Mouse (Mus musculus): ENCODE data around the gene Emilin2. TPM values are rescaled to one million over a fixed set of nuclear protein-coding genes. Genes with fewer than 3 reads are reported as not detected.

The Emilin2 gene
- polyA plus RNA-seq, 1 experiment from 2014 or later = 24.9 TPM

DNA sequence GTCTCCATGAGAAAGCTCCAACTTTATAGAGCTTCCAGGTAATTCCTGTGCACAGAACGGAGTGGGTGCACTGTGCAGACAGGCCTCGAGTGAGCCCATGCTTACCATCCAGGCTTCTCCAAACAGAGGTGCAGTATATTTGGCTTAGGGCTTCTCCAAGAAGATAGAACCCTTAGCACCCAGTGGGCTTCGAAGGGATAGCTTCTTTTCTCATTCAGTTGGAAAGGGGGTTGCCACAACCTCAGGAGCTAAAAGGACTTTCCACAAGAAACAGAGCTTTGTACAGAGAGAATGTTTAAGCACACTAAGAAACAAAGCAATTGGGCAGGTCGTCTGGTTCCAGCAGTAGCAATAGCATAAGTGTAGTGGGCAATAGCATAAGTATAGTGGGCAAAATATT lies 2.5 kb upstream of the Emilin2 start:
- peaks cover 28% of the 10 kb centered on the region for H3K4me1 ChIP-seq (replicated peaks)
- no peak overlapping the region for H3K9ac ChIP-seq
- peaks cover 12% of the 10 kb centered on the region; the same call in 1 of the 2 replicates for H3K27me3 ChIP-seq
- no peak overlapping the region for H3K27ac ChIP-seq
- no peak overlapping the region for H3K4me3 ChIP-seq (replicated peaks)
- no peak overlapping the region for H3K4me2 ChIP-seq
- H3K36me3 ChIP-seq = no peaks in the 10 kb centered on the region
- H3K9me3 ChIP-seq (replicated peaks) = no peaks in the 10 kb centered on the region
- 66% methylated on average over 4 of the region's 4 CpGs for WGBS (ENCODE audit: insufficient replicate concordance)
- DNase-seq (no peak), ATAC-seq (ENCODE audit: low read depth) (no peak)

DNA sequence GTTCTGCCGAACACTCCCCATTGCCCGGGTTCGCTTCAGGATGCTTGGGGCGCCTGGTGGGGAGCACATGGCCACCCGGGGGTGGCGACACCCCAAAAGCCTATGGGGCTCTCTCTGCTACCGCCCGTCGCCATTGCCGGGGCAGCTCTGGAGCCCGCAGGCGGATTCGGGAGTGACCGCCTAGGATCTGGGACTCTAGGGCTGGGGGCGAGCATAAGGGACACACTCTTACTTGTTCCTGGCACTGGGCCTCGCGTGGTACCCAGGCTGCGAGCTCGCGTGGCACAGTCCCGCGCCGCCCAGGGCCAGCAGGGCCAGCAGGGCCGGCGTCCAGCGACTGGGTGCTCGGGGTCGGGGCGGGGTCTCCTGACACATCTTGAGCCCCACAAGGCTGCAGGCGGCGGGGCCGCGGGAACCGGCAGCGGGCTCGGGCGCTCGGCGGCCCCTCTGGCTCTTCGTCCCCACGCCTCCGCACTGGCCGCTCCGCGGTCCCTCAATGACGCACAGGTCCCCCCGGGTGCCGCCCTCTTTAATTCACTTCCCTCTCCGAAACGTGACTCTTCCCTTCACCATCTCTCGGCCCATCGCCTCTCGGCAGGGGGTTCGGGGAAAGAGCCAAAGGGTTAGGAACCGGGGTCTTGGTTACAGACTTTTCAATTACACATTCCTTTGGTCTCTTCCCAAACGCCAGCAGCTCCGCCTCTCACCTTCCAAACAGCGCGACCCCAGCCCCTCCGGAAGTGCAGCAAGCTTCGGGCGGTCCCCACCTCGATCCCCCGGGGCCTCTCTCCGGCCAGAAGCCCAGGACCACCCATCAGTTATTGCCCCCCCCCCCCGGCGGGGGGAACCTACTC lies 1.1 kb downstream of the Emilin2 start:
- H3K4me1 ChIP-seq (replicated peaks) = peaks cover 47% of the 10 kb centered on the region
- H3K9me3 ChIP-seq (replicated peaks) = no peaks in the 10 kb centered on the region
- H3K4me3 ChIP-seq (replicated peaks) = peak overlapping the region; percentile 77
- peak overlapping the region; percentile 87 for H3K9ac ChIP-seq
- no peaks in the 10 kb centered on the region for H3K36me3 ChIP-seq
- H3K4me2 ChIP-seq = peak overlapping the region; percentile 95
- under 1% methylated on average over 64 of the region's 67 CpGs for WGBS (ENCODE audit: insufficient replicate concordance)
- DNase-seq (peak; percentile 20), ATAC-seq (ENCODE audit: low read depth) (peak; percentile 68)
- H3K27me3 ChIP-seq = peaks cover 16% of the 10 kb centered on the region; the same call in 1 of the 2 replicates
- peak overlapping the region; percentile 78 for H3K27ac ChIP-seq

DNA sequence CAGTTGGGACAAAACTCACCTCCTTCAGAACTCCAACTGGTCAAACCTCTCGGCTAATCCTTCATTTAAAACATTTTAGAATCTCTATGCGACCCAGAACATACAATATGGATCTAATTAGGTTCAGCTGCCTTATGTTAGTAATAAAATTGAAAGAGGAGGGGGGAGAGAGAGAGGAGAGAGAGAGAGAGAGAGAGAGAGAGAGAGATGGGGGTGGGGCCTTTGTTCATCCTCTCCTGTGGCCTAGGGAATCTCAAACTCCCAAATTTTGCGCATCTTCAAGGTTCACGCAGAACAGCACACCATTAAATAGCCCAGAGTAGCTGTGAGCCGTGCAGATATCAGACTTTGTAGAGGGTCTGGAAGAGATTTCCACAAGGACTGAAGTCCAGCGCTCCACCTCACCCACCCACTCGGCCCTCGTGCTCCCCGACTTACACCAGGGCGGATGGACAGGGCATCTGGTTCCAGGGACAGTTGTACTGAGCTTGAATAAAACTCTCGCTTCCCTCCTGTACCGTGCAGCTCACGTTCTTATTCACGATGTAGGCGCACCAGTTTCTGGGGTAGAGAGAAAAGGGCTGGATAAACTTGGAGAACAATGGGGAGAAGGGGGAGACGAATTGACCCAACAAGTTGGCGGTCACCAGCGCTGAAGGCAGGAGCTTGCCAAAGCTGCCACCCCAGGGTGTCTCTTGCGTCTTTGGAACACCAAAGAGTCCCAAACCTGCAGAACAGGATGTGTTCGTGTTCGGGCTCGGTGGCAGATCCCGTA lies 1.9 kb downstream of the Emilin2 start:
- Histone ChIP-seq H3K4me1 (replicated peaks) (peaks cover 47% of the 10 kb centered on the region), H3K9ac (peak overlapping the region; percentile 87), H3K27ac (peak overlapping the region; percentile 47), H3K9me3 (replicated peaks) (no peaks in the 10 kb centered on the region), H3K27me3 (peaks cover 16% of the 10 kb centered on the region; the same call in 1 of the 2 replicates), H3K4me2 (peak overlapping the region; percentile 95), H3K36me3 (no peaks in the 10 kb centered on the region), H3K4me3 (replicated peaks) (peak overlapping the region; percentile 77)
- 12% methylated on average over 23 of the region's 23 CpGs for WGBS (ENCODE audit: insufficient replicate concordance)
- no peak for DNase-seq
- peak; percentile 30 for ATAC-seq (ENCODE audit: low read depth)

DNA sequence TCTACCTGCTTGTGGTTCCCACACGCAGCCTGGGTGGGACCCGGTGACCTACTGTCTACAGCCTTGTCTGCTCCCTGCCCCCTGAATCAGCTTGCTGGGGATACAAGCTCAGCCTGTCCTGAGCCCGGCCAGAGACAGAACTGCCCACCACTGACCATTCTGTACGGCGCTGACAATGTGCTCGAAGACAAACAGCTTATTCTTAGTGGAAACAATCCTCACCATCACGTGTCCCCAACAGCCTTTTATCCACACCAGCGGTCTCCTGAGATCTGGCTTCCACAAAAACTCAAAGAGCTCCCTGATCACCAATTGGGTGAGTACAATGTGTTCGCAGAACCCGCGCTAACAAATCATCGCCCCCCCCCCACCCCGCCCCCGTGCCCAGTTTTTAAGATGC lies 2.6 kb downstream of the Emilin2 start:
- WGBS (ENCODE audit: insufficient replicate concordance) = 60% methylated on average over 14 of the region's 14 CpGs
- H3K9me3 ChIP-seq (replicated peaks) = no peaks in the 10 kb centered on the region
- no peak overlapping the region; the same call in 1 of the 2 replicates for H3K27ac ChIP-seq
- H3K4me2 ChIP-seq = peak overlapping the region; percentile 95
- H3K27me3 ChIP-seq = peaks cover 16% of the 10 kb centered on the region; the same call in 1 of the 2 replicates
- no peaks in the 10 kb centered on the region for H3K36me3 ChIP-seq
- H3K4me1 ChIP-seq (replicated peaks) = peaks cover 47% of the 10 kb centered on the region
- peak overlapping the region; percentile 77; the same call in 1 of the 2 replicates for H3K4me3 ChIP-seq (replicated peaks)
- DNase-seq (no peak), ATAC-seq (ENCODE audit: low read depth) (no peak)
- 0 out of 2 replicates have a peak overlapping the region, but pooled peaks have one; percentile 42 for H3K9ac ChIP-seq

DNA sequence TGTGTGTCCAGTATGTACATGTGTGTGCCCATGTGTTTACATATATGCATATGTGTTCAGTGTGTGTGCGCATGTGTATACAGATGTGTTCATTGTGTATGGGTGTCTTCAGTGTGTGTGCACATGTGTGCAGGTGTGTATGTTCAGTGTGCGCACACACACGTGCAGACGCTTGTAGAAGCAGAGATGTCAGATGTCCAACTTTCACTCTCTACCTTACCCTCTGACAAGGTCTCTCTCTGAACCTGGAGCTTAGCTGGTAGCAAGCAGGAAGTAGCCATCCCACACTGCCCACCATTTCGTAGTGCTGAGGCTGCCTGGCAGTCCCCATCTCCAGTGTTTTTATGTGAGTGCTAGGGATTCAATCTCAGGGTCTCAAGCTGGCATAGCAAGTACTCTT lies 3.5 kb downstream of the Emilin2 start:
- no peaks in the 10 kb centered on the region for H3K36me3 ChIP-seq
- H3K9me3 ChIP-seq (replicated peaks) = no peaks in the 10 kb centered on the region
- ATAC-seq (ENCODE audit: low read depth) (no peak), DNase-seq (no peak)
- H3K4me3 ChIP-seq (replicated peaks) = no peak overlapping the region
- no peak overlapping the region for H3K4me2 ChIP-seq
- no peak overlapping the region; the same call in 1 of the 2 replicates for H3K27ac ChIP-seq
- 79% methylated on average over 5 of the region's 5 CpGs for WGBS (ENCODE audit: insufficient replicate concordance)
- H3K9ac ChIP-seq = no peak overlapping the region
- H3K27me3 ChIP-seq = peaks cover 16% of the 10 kb centered on the region; the same call in 1 of the 2 replicates
- peaks cover 47% of the 10 kb centered on the region for H3K4me1 ChIP-seq (replicated peaks)

DNA sequence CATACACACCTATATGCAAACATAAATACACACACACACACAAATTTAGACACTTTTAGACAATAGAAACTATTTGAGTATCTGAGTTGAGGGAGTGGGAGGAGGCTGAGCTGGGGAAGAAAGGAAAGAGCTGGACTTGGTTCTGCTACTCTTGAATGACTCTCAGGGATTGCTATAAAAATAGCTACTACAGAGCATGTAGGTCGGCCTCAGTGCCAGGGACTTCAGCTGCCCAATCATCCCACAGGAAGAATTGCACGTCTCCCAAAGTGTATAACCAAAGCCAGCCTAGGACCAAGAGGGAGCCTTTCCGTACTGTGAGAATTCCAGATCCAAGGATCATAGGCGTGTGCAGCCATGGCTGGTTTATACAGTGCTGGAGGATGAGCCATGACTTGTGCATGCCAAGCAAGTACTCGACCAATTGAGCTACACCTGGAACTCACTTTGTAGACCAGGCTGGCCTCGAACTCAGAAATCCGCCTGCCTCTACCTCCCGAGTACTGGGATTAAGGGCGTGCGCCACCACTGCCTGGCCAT lies 4.5 kb downstream of the Emilin2 start:
- ATAC-seq (ENCODE audit: low read depth) (no peak), DNase-seq (no peak)
- H3K4me1 ChIP-seq (replicated peaks) = peaks cover 47% of the 10 kb centered on the region
- no peak overlapping the region for H3K9ac ChIP-seq
- no peak overlapping the region for H3K4me3 ChIP-seq (replicated peaks)
- no peaks in the 10 kb centered on the region for H3K36me3 ChIP-seq
- H3K4me2 ChIP-seq = no peak overlapping the region
- H3K27me3 ChIP-seq = peaks cover 16% of the 10 kb centered on the region; the same call in 1 of the 2 replicates
- H3K27ac ChIP-seq = no peak overlapping the region
- H3K9me3 ChIP-seq (replicated peaks) = no peaks in the 10 kb centered on the region
- WGBS (ENCODE audit: insufficient replicate concordance) = 86% methylated on average over 10 of the region's 10 CpGs

DNA sequence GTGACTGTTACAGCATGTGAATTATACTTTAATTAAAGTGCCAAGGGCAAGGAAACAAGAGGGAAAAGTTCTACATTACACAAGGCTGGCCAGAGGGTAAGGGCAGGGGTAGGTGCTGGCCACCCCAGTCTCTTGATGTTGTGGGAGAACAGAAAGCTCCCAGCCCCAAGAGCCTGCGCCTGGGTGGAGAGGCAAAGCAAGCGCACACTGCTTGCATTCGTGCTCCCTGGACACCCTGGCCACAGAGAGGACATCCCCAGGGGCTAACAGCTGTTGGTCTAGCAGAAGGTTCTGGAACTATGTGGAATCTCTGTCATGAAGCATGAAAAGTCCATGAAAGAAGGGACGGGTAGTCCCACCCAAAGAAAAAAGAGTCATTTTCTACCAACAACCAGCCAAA lies 5.1 kb downstream of the Emilin2 start:
- H3K27me3 ChIP-seq = peaks cover 16% of the 10 kb centered on the region; the same call in 1 of the 2 replicates
- no peak overlapping the region for H3K4me2 ChIP-seq
- ATAC-seq (ENCODE audit: low read depth) (no peak), DNase-seq (no peak)
- H3K4me1 ChIP-seq (replicated peaks) = peaks cover 43% of the 10 kb centered on the region
- no peak overlapping the region for H3K27ac ChIP-seq
- H3K36me3 ChIP-seq = 0 out of 2 replicates have a peak, but pooled peaks cover 5% of the 10 kb centered on the region
- H3K9ac ChIP-seq = no peak overlapping the region
- H3K4me3 ChIP-seq (replicated peaks) = no peak overlapping the region
- H3K9me3 ChIP-seq (replicated peaks) = no peaks in the 10 kb centered on the region
- 84% methylated on average over 4 of the region's 4 CpGs for WGBS (ENCODE audit: insufficient replicate concordance)

DNA sequence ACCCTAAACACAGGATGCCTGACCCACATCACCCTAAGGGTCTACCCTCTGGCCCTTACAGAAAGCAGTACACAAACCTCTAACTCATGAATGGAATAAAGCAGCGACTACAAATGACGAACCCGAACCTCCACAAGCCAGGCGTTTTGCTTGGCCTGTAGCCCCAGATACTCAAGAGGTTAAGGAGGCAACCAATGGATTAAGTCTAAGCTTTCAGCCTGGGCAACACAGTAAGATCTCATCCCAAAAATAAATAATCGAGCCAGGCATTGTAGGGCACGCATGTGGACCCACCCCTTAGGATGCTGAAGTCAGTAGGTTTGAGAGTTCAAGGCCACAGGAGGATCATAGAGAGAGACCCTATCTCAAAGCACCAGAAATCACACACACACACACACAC lies 5.7 kb downstream of the Emilin2 start:
- Histone ChIP-seq H3K9ac (no peak overlapping the region), H3K4me2 (no peak overlapping the region), H3K9me3 (replicated peaks) (no peaks in the 10 kb centered on the region), H3K4me1 (replicated peaks) (peaks cover 36% of the 10 kb centered on the region), H3K27me3 (peaks cover 16% of the 10 kb centered on the region; the same call in 1 of the 2 replicates), H3K4me3 (replicated peaks) (no peak overlapping the region), H3K27ac (no peak overlapping the region), H3K36me3 (peaks cover 5% of the 10 kb centered on the region; the same call in 1 of the 2 replicates)
- DNase-seq = no peak
- 79% methylated on average over 6 of the region's 6 CpGs for WGBS (ENCODE audit: insufficient replicate concordance)
- no peak for ATAC-seq (ENCODE audit: low read depth)

DNA sequence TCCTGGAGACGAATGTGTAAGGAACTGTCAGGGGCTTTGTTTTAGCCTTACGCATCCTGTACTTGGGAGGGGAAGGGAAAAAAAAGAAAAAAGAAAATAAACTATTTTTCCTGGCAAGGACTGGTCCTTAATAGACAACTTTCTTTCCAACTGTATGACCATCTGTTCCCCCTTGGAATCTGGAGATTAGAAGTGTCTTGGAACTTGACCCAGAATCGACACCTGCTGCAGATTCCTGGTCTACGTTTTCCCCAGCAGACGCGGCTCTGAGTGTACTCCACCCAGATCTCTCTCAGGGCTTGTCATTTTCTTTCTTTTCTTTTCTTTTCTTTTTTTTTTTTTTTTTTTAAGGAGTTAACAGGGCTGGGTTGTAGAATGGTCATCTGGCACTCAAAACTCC lies 8.3 kb downstream of the Emilin2 start:
- no peaks in the 10 kb centered on the region for H3K9me3 ChIP-seq (replicated peaks)
- WGBS (ENCODE audit: insufficient replicate concordance) = 79% methylated on average over 6 of the region's 6 CpGs
- H3K9ac ChIP-seq = no peak overlapping the region
- no peak overlapping the region for H3K4me3 ChIP-seq (replicated peaks)
- ATAC-seq (ENCODE audit: low read depth) (no peak), DNase-seq (no peak)
- no peaks in the 10 kb centered on the region for H3K27me3 ChIP-seq
- H3K36me3 ChIP-seq = peaks cover 9% of the 10 kb centered on the region
- no peak overlapping the region for H3K27ac ChIP-seq
- H3K4me1 ChIP-seq (replicated peaks) = peaks cover 13% of the 10 kb centered on the region
- H3K4me2 ChIP-seq = no peak overlapping the region

DNA sequence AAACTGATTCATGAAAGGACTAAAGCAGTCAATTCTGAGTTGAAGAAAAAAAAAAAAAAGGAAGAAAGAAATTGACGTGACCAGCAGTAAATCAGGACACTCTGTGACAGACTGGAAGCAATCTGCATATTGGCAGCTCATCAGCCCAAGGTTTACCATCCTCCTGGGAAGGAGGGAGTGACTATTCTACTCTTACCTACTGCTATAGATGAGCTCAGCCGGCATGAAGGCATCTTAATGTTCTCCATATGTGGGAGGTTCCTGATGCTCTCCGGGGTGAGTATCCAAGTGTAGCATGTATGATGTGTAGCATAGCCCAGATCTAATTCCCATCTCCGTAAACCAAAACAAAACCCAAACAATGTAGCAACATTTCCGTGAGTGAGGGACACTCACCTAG lies 10.4 kb downstream of the Emilin2 start:
- no peaks in the 10 kb centered on the region for H3K9me3 ChIP-seq (replicated peaks)
- H3K36me3 ChIP-seq = peaks cover 9% of the 10 kb centered on the region
- 67% methylated on average over 5 of the region's 5 CpGs for WGBS (ENCODE audit: insufficient replicate concordance)
- H3K4me1 ChIP-seq (replicated peaks) = peaks cover 11% of the 10 kb centered on the region
- no peak overlapping the region for H3K9ac ChIP-seq
- no peak overlapping the region for H3K4me2 ChIP-seq
- DNase-seq (no peak), ATAC-seq (ENCODE audit: low read depth) (no peak)
- H3K27me3 ChIP-seq = no peaks in the 10 kb centered on the region
- peak overlapping the region; percentile 5; the same call in 1 of the 2 replicates for H3K27ac ChIP-seq
- no peak overlapping the region for H3K4me3 ChIP-seq (replicated peaks)

DNA sequence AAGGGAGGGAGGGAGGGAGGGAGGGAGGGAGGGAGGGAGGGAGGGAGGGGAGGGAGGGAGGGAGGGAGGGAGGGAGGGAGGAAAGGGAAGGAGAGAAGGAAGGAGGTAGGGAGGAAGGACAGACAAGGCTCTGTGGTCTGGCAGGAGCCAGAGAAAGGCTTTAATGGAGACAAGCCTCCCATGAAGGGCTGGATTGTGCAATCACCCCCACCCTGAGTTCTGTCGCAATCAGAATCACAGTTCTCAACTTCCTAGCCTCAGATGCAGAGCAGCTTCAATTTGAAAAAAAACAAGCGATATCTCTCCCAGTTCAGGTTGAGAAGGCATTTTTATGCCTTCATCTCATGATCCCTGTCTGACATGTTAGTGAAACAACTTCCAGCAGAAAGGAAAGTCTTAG lies 11.4 kb downstream of the Emilin2 start:
- H3K9ac ChIP-seq = no peak overlapping the region
- no peak overlapping the region for H3K4me3 ChIP-seq (replicated peaks)
- no peaks in the 10 kb centered on the region for H3K27me3 ChIP-seq
- no peak for ATAC-seq (ENCODE audit: low read depth)
- peaks cover 9% of the 10 kb centered on the region for H3K36me3 ChIP-seq
- no peaks in the 10 kb centered on the region for H3K9me3 ChIP-seq (replicated peaks)
- H3K4me2 ChIP-seq = no peak overlapping the region
- WGBS (ENCODE audit: insufficient replicate concordance) = 51% methylated on average over 2 of the region's 2 CpGs
- no peak overlapping the region; the same call in 1 of the 2 replicates for H3K27ac ChIP-seq
- no peak for DNase-seq
- H3K4me1 ChIP-seq (replicated peaks) = peaks cover 16% of the 10 kb centered on the region
